Comparison of ENCODE assay signal across 8 mouse cellular contexts in the genomic region with DNA sequence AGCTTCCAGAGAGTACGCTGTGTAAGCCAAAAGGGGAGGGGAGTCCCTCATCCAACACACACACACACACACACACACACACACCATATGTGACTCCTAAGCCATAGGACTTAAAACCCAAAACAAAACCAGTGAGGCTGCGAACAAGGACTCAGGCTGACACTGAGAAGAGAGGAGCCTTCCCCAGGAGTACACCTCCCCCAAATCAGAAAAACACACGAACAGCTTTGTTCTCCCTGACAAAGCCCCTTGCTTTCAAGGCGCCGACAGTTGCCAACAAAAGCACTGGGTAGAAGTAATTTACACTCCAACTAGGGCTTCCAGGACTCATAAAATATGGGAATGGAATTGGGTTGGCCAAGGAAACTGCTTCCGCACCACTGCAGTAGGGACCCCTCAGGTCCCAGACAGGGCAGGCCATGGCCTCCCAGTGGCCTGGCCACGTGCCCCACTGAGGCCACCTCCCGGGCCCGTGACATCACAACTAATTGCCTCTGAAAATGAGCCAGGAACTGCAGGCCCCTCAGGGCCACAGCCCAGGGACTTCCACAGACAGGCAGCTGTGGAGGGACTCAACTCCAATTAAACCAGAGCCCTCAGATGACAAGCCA. TPM values are rescaled to one million over a fixed set of nuclear protein-coding genes. Genes with fewer than 3 reads are reported as not detected.
DNase-seq lines count a peak whose midpoint lies in the region; ATAC-seq and TF ChIP-seq lines count a peak whose summit lies in the region.

No protein-coding gene starts in this region.

- ATAC-seq in midbrain, embryonic 14.5 days (ENCODE audit: low FRiP score, low TSS enrichment): peak; percentile 57

- no peaks in the 10 kb centered on the region for H3K4me1 ChIP-seq in heart, adult 2 months (ENCODE audit: control insufficient read depth, insufficient read depth, low read length)
- H3K4me1 ChIP-seq in midbrain, embryonic 14.5 days (ENCODE audit: control insufficient read depth, insufficient read depth, low read length): peaks cover 71% of the 10 kb centered on the region

- no peak overlapping the region for H3K27ac ChIP-seq in heart, adult 2 months
- peak overlapping the region; percentile 89 for H3K27ac ChIP-seq in midbrain, embryonic 14.5 days (replicated peaks; ENCODE audit: low read depth, low read length)

- DNase-seq in Muller cell, postnatal 12 days (ENCODE audit: inconsistent ontology term): peak; percentile 85
- DNase-seq in adrenal gland, postnatal 14 days: peak; percentile 68
- peak; percentile 24 to 32 for DNase-seq in heart, adult 2 months
- peak; percentile 22 for DNase-seq in kidney, adult 11 months
- peak; percentile 74 for DNase-seq in midbrain, embryonic 14.5 days
- DNase-seq in testis, postnatal 14 days (ENCODE audit: low spot score): no peak
- no peak for DNase-seq in c-Kit-positive CD71-positive TER-119-positive erythroid progenitor cells, embryonic 14.5 days (ENCODE audit: low spot score)
- no peak for DNase-seq in urinary bladder, postnatal 14 days (ENCODE audit: low spot score)

- no peak for TF ChIP-seq EP300 in heart, adult 2 months (IDR thresholded peaks at IDR 0.05; ENCODE audit: insufficient read depth, low read depth, low read length)

- H3K79me2 ChIP-seq in heart, adult 2 months (replicated peaks; ENCODE audit: control insufficient read depth, insufficient read depth, low read length): no peaks in the 10 kb centered on the region

- WGBS in heart, adult 2 months: 48% methylated on average over 9 of the region's 9 CpGs
- WGBS in midbrain, embryonic 14.5 days: 2% methylated on average over 9 of the region's 9 CpGs

- H3K9me3 ChIP-seq in midbrain, embryonic 14.5 days (ENCODE audit: control insufficient read depth, low read length): no peaks in the 10 kb centered on the region

- intact Hi-C loops in heart, adult 2 months (cut with DNase I): no loop called here

- peak overlapping the region; percentile 90 for H3K4me2 ChIP-seq in midbrain, embryonic 14.5 days (ENCODE audit: low read length)

- TF ChIP-seq POLR2A in heart, adult 2 months (IDR thresholded peaks at IDR 0.05; ENCODE audit: insufficient read depth, low read depth, low read length): no peak

- no peak overlapping the region for H3K9ac ChIP-seq in heart, adult 2 months (ENCODE audit: low read depth, low read length)
- H3K9ac ChIP-seq in midbrain, embryonic 14.5 days (replicated peaks; ENCODE audit: low read length): peak overlapping the region; percentile 52

- H3K27me3 ChIP-seq in heart, adult 2 months (ENCODE audit: control insufficient read depth, insufficient read depth, low read length): peaks cover 5% of the 10 kb centered on the region; the same call in 1 of the 2 replicates
- peaks cover 4% of the 10 kb centered on the region; the same call in 1 of the 2 replicates for H3K27me3 ChIP-seq in midbrain, embryonic 14.5 days (ENCODE audit: control insufficient read depth, insufficient read depth, low read length)

- TF ChIP-seq CTCF in heart, adult 2 months (IDR thresholded peaks at IDR 0.05): no peak

- no peak overlapping the region for H3K4me3 ChIP-seq in heart, adult 2 months
- peak overlapping the region; percentile 21 for H3K4me3 ChIP-seq in midbrain, embryonic 14.5 days (replicated peaks; ENCODE audit: low read depth, low read length)

- H3K36me3 ChIP-seq in heart, adult 2 months (ENCODE audit: control insufficient read depth, insufficient read depth, low read length): no peaks in the 10 kb centered on the region
- no peaks in the 10 kb centered on the region for H3K36me3 ChIP-seq in midbrain, embryonic 14.5 days (ENCODE audit: control insufficient read depth, insufficient read depth, low read length)

RNA-seq across cellular contexts. Expression of a gene that starts 4.2 kb away (rescaled TPM):
- 75.9 and 85.4 TPM in 2 replicates for total RNA-seq in adrenal gland, postnatal 14 days (2021)
- 10 to 100 TPM; 60.1 to 60.8 TPM for total RNA-seq in heart, adult 2 months (2021)
- 6.6 and 9.5 TPM in 2 replicates for polyA plus RNA-seq in heart, adult 2 months (2012; rRNA removed)
- 17.8 and 18.0 TPM in 2 replicates for polyA plus RNA-seq in midbrain, embryonic 14.5 days (2014; fragmentation: Nextera tagmentation; extraction: Ambion mirVana)

RNA-seq across cellular contexts. Expression of a gene that starts 49.6 kb away (rescaled TPM):
- total RNA-seq in adrenal gland, postnatal 14 days (2021): 2.6 and 5.9 TPM in 2 replicates
- 1 to 10 TPM; 2.4 to 2.6 TPM for total RNA-seq in heart, adult 2 months (2021)
- 3.1 and 3.9 TPM in 2 replicates for polyA plus RNA-seq in heart, adult 2 months (2012; rRNA removed)
- 1.2 and 2.9 TPM in 2 replicates for polyA plus RNA-seq in midbrain, embryonic 14.5 days (2014; fragmentation: Nextera tagmentation; extraction: Ambion mirVana)

Comparison
In these comparisons a context has a peak if more than half of its experiments do, and no peak if none do; other contexts are left out.
1. DNase-seq: peak in Muller cell, postnatal 12 days (single experiment), adrenal gland, postnatal 14 days (single experiment), heart, adult 2 months (2 of 2), kidney, adult 11 months (single experiment) and midbrain, embryonic 14.5 days (single experiment); none in testis, postnatal 14 days (single experiment), c-Kit-positive CD71-positive TER-119-positive erythroid progenitor cells, embryonic 14.5 days (single experiment) and urinary bladder, postnatal 14 days (single experiment).